8 mouse cellular contexts compared by ENCODE assay signal in the genomic region with DNA sequence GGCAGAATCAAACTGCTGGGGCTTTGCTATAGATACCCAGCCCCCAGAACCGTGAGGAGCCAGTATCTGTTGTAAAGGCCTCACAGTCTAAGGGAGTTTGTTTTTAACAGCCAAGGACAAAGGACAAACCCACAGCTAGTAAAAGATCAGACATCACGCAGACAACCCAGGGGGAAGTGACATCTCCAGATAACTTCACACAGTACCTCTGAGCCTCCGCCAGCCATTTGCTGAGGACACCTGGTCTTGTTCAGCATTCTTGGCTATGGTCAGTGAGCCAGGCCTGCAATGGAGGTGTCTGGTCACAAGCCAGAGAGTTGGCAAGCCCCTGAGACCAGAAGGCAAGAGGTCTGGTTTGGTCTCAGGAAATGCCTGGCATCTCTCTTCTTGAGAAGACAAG. TPM values are rescaled to one million over a fixed set of nuclear protein-coding genes. Genes with fewer than 3 reads are reported as not detected.
DNase-seq lines count a peak whose midpoint lies in the region; ATAC-seq and TF ChIP-seq lines count a peak whose summit lies in the region.

No protein-coding gene starts in this region.

- no peaks in the 10 kb centered on the region for H3K36me3 ChIP-seq in hindbrain, embryonic 15.5 days
- H3K36me3 ChIP-seq in midbrain, embryonic 16.5 days (ENCODE audit: control insufficient read depth, insufficient read depth, low read length): no peaks in the 10 kb centered on the region

- TF ChIP-seq POLR2A in cerebellum, adult 2 months (IDR thresholded peaks at IDR 0.05; ENCODE audit: borderline replicate concordance, insufficient read depth, low read length): 0 out of 2 replicates have a peak, but pooled peaks have one; percentile 21

- peaks cover 17% of the 10 kb centered on the region for H3K4me1 ChIP-seq in cerebellum, adult 2 months (ENCODE audit: control insufficient read depth, insufficient read depth, low read length)
- H3K4me1 ChIP-seq in hindbrain, embryonic 15.5 days (replicated peaks): peaks cover 44% of the 10 kb centered on the region
- H3K4me1 ChIP-seq in midbrain, embryonic 16.5 days (ENCODE audit: control insufficient read depth, insufficient read depth, low read length): peaks cover 29% of the 10 kb centered on the region

- H3K27me3 ChIP-seq in cerebellum, adult 2 months (ENCODE audit: control insufficient read depth, insufficient read depth, low read length): no peaks in the 10 kb centered on the region
- H3K27me3 ChIP-seq in hindbrain, embryonic 15.5 days: no peaks in the 10 kb centered on the region
- H3K27me3 ChIP-seq in midbrain, embryonic 16.5 days (ENCODE audit: control insufficient read depth, insufficient read depth, low read depth, low read length): no peaks in the 10 kb centered on the region

- intact Hi-C loops in left cerebral cortex, adult 2 months (cut with DNase I): no loop called here

- no peak for ATAC-seq in hindbrain, embryonic 15.5 days (ENCODE audit: low FRiP score, low read depth)
- no peak for ATAC-seq in midbrain, embryonic 16.5 days

- DNase-seq in left cerebral cortex, adult 2 months (ENCODE audit: extremely low spot score in 1 of 2, low spot score in 2 of 2): no peak
- DNase-seq in left cerebral cortex, adult 18-20 months (ENCODE audit: low spot score in 2 of 2): no peak
- DNase-seq in cerebellum, adult 2 months: peak; percentile 87 to 94
- no peak for DNase-seq in layer of hippocampus, postnatal 25 days (ENCODE audit: extremely low spot score in 1 of 2, low spot score in 1 of 2)
- DNase-seq in testis, postnatal 10 days (ENCODE audit: low spot score): no peak
- no peak for DNase-seq in spleen, adult 12 weeks (ENCODE audit: low spot score)

- H3K27ac ChIP-seq in left cerebral cortex, adult 2 months: peak overlapping the region; percentile 99
- peak overlapping the region; percentile 96 for H3K27ac ChIP-seq in cerebellum, adult 2 months (ENCODE audit: insufficient read depth, low read length)
- peak overlapping the region; percentile 97 for H3K27ac ChIP-seq in hindbrain, embryonic 15.5 days (replicated peaks)
- H3K27ac ChIP-seq in midbrain, embryonic 16.5 days (ENCODE audit: low read length): peak overlapping the region; percentile 99

- 9% methylated on average over 3 of the region's 3 CpGs for WGBS in cerebellum, adult 2 months
- WGBS in hindbrain, embryonic 15.5 days: 52% methylated on average over 3 of the region's 3 CpGs
- 54% methylated on average over 3 of the region's 3 CpGs for WGBS in midbrain, embryonic 16.5 days

- H3K9ac ChIP-seq in hindbrain, embryonic 15.5 days: no peak overlapping the region
- H3K9ac ChIP-seq in midbrain, embryonic 16.5 days (ENCODE audit: low read depth, low read length): peak overlapping the region; percentile 74

- H3K4me3 ChIP-seq in left cerebral cortex, adult 2 months: no peak overlapping the region
- H3K4me3 ChIP-seq in cerebellum, adult 2 months (replicated peaks; ENCODE audit: insufficient read depth, low read depth, low read length): peak overlapping the region; percentile 3
- H3K4me3 ChIP-seq in hindbrain, embryonic 15.5 days: peak overlapping the region; percentile 70
- peak overlapping the region; percentile 77; the same call in 1 of the 2 replicates for H3K4me3 ChIP-seq in midbrain, embryonic 16.5 days (ENCODE audit: low read depth, low read length)

- no peak for TF ChIP-seq CTCF in left cerebral cortex, adult 2 months (IDR thresholded peaks at IDR 0.05)
- no peak for TF ChIP-seq CTCF in cerebellum, adult 2 months (IDR thresholded peaks at IDR 0.05; ENCODE audit: borderline replicate concordance, insufficient read depth, low read depth, low read length)

- no peaks in the 10 kb centered on the region for H3K9me3 ChIP-seq in hindbrain, embryonic 15.5 days
- H3K9me3 ChIP-seq in midbrain, embryonic 16.5 days (replicated peaks; ENCODE audit: control insufficient read depth, low read length, poor library complexity, severe bottlenecking): no peaks in the 10 kb centered on the region

- H3K4me2 ChIP-seq in hindbrain, embryonic 15.5 days: peak overlapping the region; percentile 93
- peak overlapping the region; percentile 81 for H3K4me2 ChIP-seq in midbrain, embryonic 16.5 days (ENCODE audit: low read length)

RNA-seq across cellular contexts. Expression of gene Scd2, which starts 1.0 kb away (rescaled TPM):
- total RNA-seq in left cerebral cortex, adult 2 months (2021): 100 to 1,000 TPM; 580 to 609 TPM
- 100 to 1,000 TPM; 581 to 588 TPM for total RNA-seq in left cerebral cortex, adult 18-20 months (2021)
- polyA plus RNA-seq in cerebellum, adult 2 months (2012; rRNA removed): 695 and 743 TPM in 2 replicates
- 288 and 295 TPM in 2 replicates for polyA plus RNA-seq in hindbrain, embryonic 15.5 days (2015; fragmentation: Nextera tagmentation; extraction: Ambion mirVana)
- 281 and 311 TPM in 2 replicates for polyA plus RNA-seq in midbrain, embryonic 16.5 days (2015; fragmentation: Nextera tagmentation; extraction: Ambion mirVana)
- 100 to 1,000 TPM; 642 to 712 TPM for total RNA-seq in layer of hippocampus, postnatal 25 days (2021)

RNA-seq across cellular contexts. Expression of gene Scd4, which starts 40.4 kb away (rescaled TPM):
- 1 to 10 TPM; 2.1 to 2.3 TPM for total RNA-seq in left cerebral cortex, adult 2 months (2021)
- total RNA-seq in left cerebral cortex, adult 18-20 months (2021): 1 to 10 TPM; 2.2 to 2.7 TPM
- polyA plus RNA-seq in cerebellum, adult 2 months (2012; rRNA removed): 0.18 and 0.22 TPM in 2 replicates
- polyA plus RNA-seq in hindbrain, embryonic 15.5 days (2015; fragmentation: Nextera tagmentation; extraction: Ambion mirVana): 0.10 and 0.12 TPM in 2 replicates
- 0.18 and 0.19 TPM in 2 replicates for polyA plus RNA-seq in midbrain, embryonic 16.5 days (2015; fragmentation: Nextera tagmentation; extraction: Ambion mirVana)
- total RNA-seq in layer of hippocampus, postnatal 25 days (2021): 1 to 10 TPM; 2.8 to 2.9 TPM

Comparison
In these comparisons a context has a peak if more than half of its experiments do, and no peak if none do; other contexts are left out.
1. DNase-seq: peak in cerebellum, adult 2 months (2 of 2); none in left cerebral cortex, adult 2 months (0 of 2), left cerebral cortex, adult 18-20 months (0 of 2), layer of hippocampus, postnatal 25 days (0 of 2), testis, postnatal 10 days (single experiment) and spleen, adult 12 weeks (single experiment).
2. Peak in every context shown above with its lines, with median percentiles within 50 percentile points of each other: H3K27ac ChIP-seq.